Mouse (Mus musculus): ENCODE data around the gene Babam2.

DNA sequence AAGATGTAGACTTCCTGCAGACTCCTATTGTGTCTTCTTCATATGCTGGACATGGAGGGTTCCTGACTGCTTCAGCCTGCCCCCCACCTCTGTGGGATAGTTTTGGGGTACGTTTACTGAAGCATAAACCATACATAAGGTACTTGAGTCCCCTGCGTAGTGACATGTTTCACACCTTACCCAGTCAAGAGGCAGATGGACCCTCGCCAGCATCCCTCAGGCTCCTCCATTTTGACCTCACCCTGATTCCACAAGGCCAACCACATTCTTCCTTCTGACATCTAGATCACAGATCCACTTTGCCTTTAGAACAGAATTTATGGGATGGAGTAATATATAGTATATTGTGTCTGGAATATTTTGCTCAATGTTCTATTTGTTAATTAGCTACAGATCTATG is 429.7 kb downstream of the Babam2 start:
- TF ChIP-seq POLR2AphosphoS5 (IDR thresholded peaks at IDR 0.05; ENCODE audit: insufficient replicate concordance, low read depth, low read length) = no peak
- TF ChIP-seq CTCF (IDR thresholded peaks at IDR 0.05; ENCODE audit: low read depth, low read length) = no peak
- TF ChIP-seq GATA1 (IDR thresholded peaks at IDR 0.05; ENCODE audit: borderline replicate concordance, low read length) = no peak
- no peak for TF ChIP-seq GATA2 (IDR thresholded peaks at IDR 0.05; ENCODE audit: borderline replicate concordance, low read depth, low read length)
- no peak for TF ChIP-seq TAL1 (conservative IDR thresholded peaks at IDR 0.05; ENCODE audit: low read depth, low read length)
